Mouse (Mus musculus) cortical plate, adult 2 months (tissue): ENCODE measurements around the gene Ptprj.

Experiments
- CTCF ChIP-seq: fragments of 200-500 bp; IDR thresholded peaks from 2 replicates; pipeline ENCODE4 v1.5.1; 2011; ENCODE audit warnings: mild to moderate bottlenecking, control low read depth, low read length; ENCODE audit not compliant: insufficient read depth; ENCODE audit errors: extremely low read depth
- POLR2A ChIP-seq: fragments of 200-500 bp; IDR thresholded peaks from 2 replicates; pipeline ENCODE4 v1.6.1; 2011; ENCODE audit warnings: mild to moderate bottlenecking, low read length, control low read depth; ENCODE audit not compliant: insufficient read depth; ENCODE audit errors: extremely low read depth

- TF ChIP-seq CTCF (no peak), POLR2A (no peak)
These were observed 52.3 kb downstream of the Ptprj start for GRCm38 (mm10) chr2:90528107-90528506.
